Mouse (Mus musculus) MEL (cell line): ENCODE data around the gene Me1. TPM values are rescaled to one million over a fixed set of nuclear protein-coding genes. Genes with fewer than 3 reads are reported as not detected.

Experiments
- polyA plus RNA-seq, 2 experiments: library from polyadenylated mRNA; stranded (reverse) in 1 of 2; unstranded in 1 of 2; fragments of >175 nt in 1 of 2; fragments of >200 nt in 1 of 2; gene quantifications; 2 replicates each; pipeline versions ENCODE4 v1.2.1 to v1.2.4; 2012; ENCODE audit warnings: low replicate concordance in 2 of 2, low read depth in 1 of 2; ENCODE audit not compliant: insufficient read length in 2 of 2, insufficient read depth in 1 of 2, missing spikeins in 1 of 2
- total RNA-seq: library from RNA; depleted of rRNA; stranded (reverse); fragments of 300-350 nt; gene quantifications from 2 replicates; pipeline ENCODE4 v1.2.3, GENCODE M21; 2012; rRNA removed

Gene Me1
- total and polyA plus RNA-seq, 3 experiments, result 7.1 to 123 (median 23.4) TPM

Other genes with a start within 250 kb of the Me1 start
- 4.3 and 6.4 TPM in 2 replicates for gene Ube2cbp, start 231.0 kb downstream of the Me1 start, total RNA-seq
- 1 to 10 TPM in 1 of 2 experiments, not detected in 1; 7.2 TPM for gene Ube2cbp, start 231.0 kb downstream of the Me1 start, polyA plus RNA-seq
- gene Dop1a, start 228.8 kb downstream of the Me1 start, total RNA-seq, result 14.6 and 15.0 TPM in 2 replicates
- gene Dop1a, start 228.8 kb downstream of the Me1 start, polyA plus RNA-seq, result 10 to 100 TPM in 1 of 2 experiments, not detected in 1; 16.8 TPM
- 10.2 and 10.3 TPM in 2 replicates for gene Pgm3, start 124.1 kb downstream of the Me1 start, total RNA-seq
- 10 to 100 TPM in 1 of 2 experiments, not detected in 1; 10.9 TPM for gene Pgm3, start 124.1 kb downstream of the Me1 start, polyA plus RNA-seq
- gene Rwdd2a, start 124.0 kb downstream of the Me1 start, total RNA-seq, result 0.92 and 1.2 TPM in 2 replicates
- gene Rwdd2a, start 124.0 kb downstream of the Me1 start, polyA plus RNA-seq, result 1 to 10 TPM in 1 of 2 experiments, not detected in 1; 2.4 TPM
- not detected in 2 replicates for gene Prss35, start 47.7 kb upstream of the Me1 start, total RNA-seq
- gene Prss35, start 47.7 kb upstream of the Me1 start, polyA plus RNA-seq, result not detected
- not detected in 2 replicates for gene Snap91, start 184.7 kb upstream of the Me1 start, total RNA-seq
- not detected for gene Snap91, start 184.7 kb upstream of the Me1 start, polyA plus RNA-seq